Mouse (Mus musculus) liver, embryonic 14.5 days (tissue): ENCODE measurements around the gene Map4k1. TPM values are rescaled to one million over a fixed set of nuclear protein-coding genes. Genes with fewer than 3 reads are reported as not detected.

Experiments
- ATAC-seq: fragments of 200-750 bp; cut with Nextera tagmentation; 2 replicates; pipeline ENCODE4 v1.8.0; 2017; ENCODE audit warnings: moderate number of reproducible peaks, mild to moderate bottlenecking, moderate library complexity; ENCODE audit not compliant: insufficient read depth
- DNase-seq, 3 experiments: peaks; one replicate each; pipeline ENCODE4 v3.0.0-alpha.2; 2012 to 2013; ENCODE audit warnings: low read depth in 3 of 3, low spot score in 3 of 3
- H3K27ac ChIP-seq: fragments of 300-500 bp; sonication (generic); 2 replicates; pipeline ENCODE4 v1.5.1; 2014; ENCODE audit warnings: moderate library complexity, mild to moderate bottlenecking, control low read depth, inconsistent platforms
- H3K27me3 ChIP-seq: fragments of 300-500 bp; sonication (generic); 2 replicates; pipeline ENCODE4 v1.6.1; 2014; ENCODE audit warnings: mild to moderate bottlenecking, low read length, moderate library complexity; ENCODE audit not compliant: control insufficient read depth, insufficient read depth
- H3K36me3 ChIP-seq: fragments of 300-500 bp; sonication (generic); replicated peaks from 2 replicates; pipeline ENCODE4 v1.6.1; 2014; ENCODE audit warnings: low read depth; ENCODE audit not compliant: control insufficient read depth, insufficient read depth
- H3K4me1 ChIP-seq, 2 experiments: fragments of 200-500 bp in 1 of 2; fragments of 300-500 bp in 1 of 2; sonication (generic) in 1 of 2; replicated peaks; 2 replicates each; pipeline ENCODE4 v1.6.1; 2012 to 2014; ENCODE audit warnings: antibody characterized with exemption in 1 of 2, inconsistent platforms in 1 of 2, low read length in 1 of 2; ENCODE audit not compliant: control insufficient read depth in 2 of 2, insufficient read depth in 2 of 2
- H3K4me2 ChIP-seq: fragments of 300-500 bp; sonication (generic); 2 replicates; pipeline ENCODE4 v1.6.1; 2014; ENCODE audit warnings: low read depth, mild to moderate bottlenecking, control low read depth, moderate library complexity
- H3K4me3 ChIP-seq, 2 experiments: fragments of 200-500 bp in 1 of 2; fragments of 300-500 bp in 1 of 2; sonication (generic) in 1 of 2; 2 replicates each; pipeline ENCODE4 v1.5.1; 2012 to 2014; ENCODE audit warnings: low read depth in 2 of 2, low read length in 2 of 2, mild to moderate bottlenecking in 2 of 2, control low read depth in 1 of 2, inconsistent platforms in 1 of 2, moderate library complexity in 1 of 2; ENCODE audit not compliant: insufficient read depth in 1 of 2
- H3K9ac ChIP-seq: fragments of 300-500 bp; sonication (generic); replicated peaks from 2 replicates; pipeline ENCODE4 v1.6.1; 2014; ENCODE audit warnings: mild to moderate bottlenecking, control low read depth, moderate library complexity
- H3K9me3 ChIP-seq: fragments of 300-500 bp; sonication (generic); 2 replicates; pipeline ENCODE4 v1.6.1; 2016; ENCODE audit warnings: low read length, mixed read lengths; ENCODE audit not compliant: control insufficient read depth
- CTCF ChIP-seq: IDR thresholded peaks from 2 replicates; pipeline ENCODE4 v1.5.1; 2016; ENCODE audit warnings: antibody characterized with exemption, low read depth, control low read depth
- EP300 ChIP-seq: IDR thresholded peaks from 2 replicates; pipeline ENCODE4 v1.6.1; 2016; ENCODE audit warnings: antibody characterized with exemption, low read depth
- WGBS: fragments of 180-500 bp; shearing (Covaris S2); extraction: QIAGEN DNeasy Blood & Tissue Kit; methylation state at CpG from one replicate; pipeline ENCODE4 v1.1.7; 2014; ENCODE audit not compliant: insufficient replicate concordance; 5-methylcytosine and 5-hydroxymethylcytosine counted together
- polyA plus RNA-seq, 2 experiments: library from polyadenylated mRNA; depleted of rRNA in 1 of 2; stranded (reverse) in 1 of 2; unstranded in 1 of 2; fragments of >200 nt; fragmentation: Nextera tagmentation in 1 of 2; extraction: Ambion mirVana in 1 of 2; gene quantifications; 2 replicates each; pipeline versions ENCODE4 v1.2.1 to v1.2.3; 2012 to 2014

Map4k1 gene
- polyA plus RNA-seq, 2 experiments, result 16.7 to 24.9 TPM

GRCm38 (mm10) chr7:29014984-29015383 is 33.1 kb downstream of the Map4k1 start:
- Histone ChIP-seq H3K4me2 (no peak overlapping the region), H3K27me3 (peaks cover 25% of the 10 kb centered on the region), H3K9ac (no peak overlapping the region), H3K9me3 (0 out of 2 replicates have a peak, but pooled peaks cover 2% of the 10 kb centered on the region), H3K36me3 (no peaks in the 10 kb centered on the region), H3K4me3 (no peak overlapping the region), H3K4me1 (no peaks in the 10 kb centered on the region), H3K27ac (no peak overlapping the region)
- DNase-seq, result no peak
- no peak for TF ChIP-seq EP300
- peak; percentile 64 for TF ChIP-seq CTCF
- ATAC-seq, result no peak
- WGBS, result 71% methylated on average over 1 of the region's 1 CpGs

DNA sequence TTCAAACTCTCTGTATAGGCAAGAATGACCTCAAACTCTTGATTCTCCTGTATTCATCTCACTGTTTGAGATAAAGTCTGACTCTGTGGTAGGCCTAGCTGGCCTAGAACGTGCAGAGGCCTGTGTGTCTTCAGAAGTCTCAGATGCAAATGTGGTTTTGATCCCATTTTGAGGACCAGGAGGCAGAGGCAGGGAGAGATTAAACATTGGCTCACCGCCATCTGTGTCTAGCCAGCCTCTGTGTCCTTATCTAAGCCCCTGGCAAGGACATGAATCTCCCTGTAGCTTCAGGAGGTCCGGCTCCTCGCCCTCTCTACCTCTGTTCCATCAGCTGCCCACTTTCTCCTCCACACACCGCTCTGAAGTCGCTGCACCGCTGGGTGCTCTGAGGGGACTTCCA is 34.6 kb downstream of the Map4k1 start:
- Histone ChIP-seq H3K4me1 (no peaks in the 10 kb centered on the region), H3K36me3 (no peaks in the 10 kb centered on the region), H3K9me3 (0 out of 2 replicates have a peak, but pooled peaks cover 2% of the 10 kb centered on the region), H3K4me2 (no peak overlapping the region), H3K9ac (no peak overlapping the region), H3K27ac (no peak overlapping the region), H3K27me3 (peaks cover 37% of the 10 kb centered on the region), H3K4me3 (no peak overlapping the region)
- 55% methylated on average over 7 of the region's 7 CpGs for WGBS
- no peak for DNase-seq
- TF ChIP-seq CTCF, result no peak
- no peak for TF ChIP-seq EP300
- ATAC-seq, result no peak

DNA sequence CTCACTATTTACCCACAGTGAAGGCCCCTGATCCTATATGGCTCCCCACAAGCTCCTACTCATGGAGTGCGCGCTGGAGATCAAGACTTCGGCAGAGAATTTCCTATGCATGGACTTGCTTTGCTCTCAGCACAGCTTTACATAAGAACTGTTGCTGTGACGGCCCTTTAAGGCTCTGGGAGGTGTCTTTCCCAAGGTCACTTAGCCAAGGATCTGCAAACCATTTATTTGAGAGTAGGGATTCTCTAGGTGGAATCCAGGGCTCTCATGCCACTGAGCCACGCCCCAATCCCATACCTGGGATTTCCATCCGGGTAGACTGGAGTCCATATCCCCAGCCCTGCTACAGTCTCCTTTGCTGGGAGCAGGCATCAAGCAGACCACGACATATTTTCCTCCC is 35.4 kb downstream of the Map4k1 start:
- Histone ChIP-seq H3K27me3 (peaks cover 37% of the 10 kb centered on the region), H3K4me2 (no peak overlapping the region), H3K4me3 (no peak overlapping the region), H3K27ac (no peak overlapping the region), H3K36me3 (no peaks in the 10 kb centered on the region), H3K9me3 (0 out of 2 replicates have a peak, but pooled peaks cover 2% of the 10 kb centered on the region), H3K9ac (no peak overlapping the region), H3K4me1 (no peaks in the 10 kb centered on the region)
- ATAC-seq, result no peak
- no peak for DNase-seq
- no peak for TF ChIP-seq CTCF
- TF ChIP-seq EP300, result no peak
- 69% methylated on average over 7 of the region's 7 CpGs for WGBS

GRCm38 (mm10) chr7:29019447-29020220 is 37.8 kb downstream of the Map4k1 start:
- Histone ChIP-seq H3K9ac (no peak overlapping the region; the same call in 1 of the 2 replicates), H3K4me1 (no peaks in the 10 kb centered on the region), H3K4me2 (peak overlapping the region; percentile 50), H3K27ac (no peak overlapping the region), H3K27me3 (peaks cover 37% of the 10 kb centered on the region), H3K36me3 (no peaks in the 10 kb centered on the region), H3K4me3 (peak overlapping the region; percentile 27 to 40; a peak in 2 of 4 replicates), H3K9me3 (0 out of 2 replicates have a peak, but pooled peaks cover 2% of the 10 kb centered on the region)
- no peak for TF ChIP-seq EP300
- TF ChIP-seq CTCF, result no peak
- 5% methylated on average over 87 of the region's 88 CpGs for WGBS
- no peak for DNase-seq
- ATAC-seq, result no peak

- DNase-seq, result no peak
- Histone ChIP-seq H3K27ac (no peak overlapping the region), H3K4me1 (peaks cover 0 to 3% of the 10 kb centered on the region in 2 experiments; a peak in 3 of 4 replicates), H3K9ac (no peak overlapping the region), H3K36me3 (no peaks in the 10 kb centered on the region), H3K4me2 (no peak overlapping the region), H3K4me3 (no peak overlapping the region), H3K9me3 (no peaks in the 10 kb centered on the region), H3K27me3 (peaks cover 37% of the 10 kb centered on the region)
- WGBS, result 69% methylated on average over 8 of the region's 8 CpGs
- no peak for TF ChIP-seq CTCF
- no peak for TF ChIP-seq EP300
- ATAC-seq, result no peak
Measured at GRCm38 (mm10) chr7:29022479-29022878, 40.6 kb downstream of the Map4k1 start.
